Mouse (Mus musculus): Measurements from ENCODE around the gene Csrp1. TPM values are rescaled to one million over a fixed set of nuclear protein-coding genes. Genes with fewer than 3 reads are reported as not detected.
A peak's percentile ranks its signal among the peaks of the same experiment; 100 is the strongest.

The Csrp1 gene
- polyA plus RNA-seq, 1 experiment from 2014 or later = 119 TPM

DNA sequence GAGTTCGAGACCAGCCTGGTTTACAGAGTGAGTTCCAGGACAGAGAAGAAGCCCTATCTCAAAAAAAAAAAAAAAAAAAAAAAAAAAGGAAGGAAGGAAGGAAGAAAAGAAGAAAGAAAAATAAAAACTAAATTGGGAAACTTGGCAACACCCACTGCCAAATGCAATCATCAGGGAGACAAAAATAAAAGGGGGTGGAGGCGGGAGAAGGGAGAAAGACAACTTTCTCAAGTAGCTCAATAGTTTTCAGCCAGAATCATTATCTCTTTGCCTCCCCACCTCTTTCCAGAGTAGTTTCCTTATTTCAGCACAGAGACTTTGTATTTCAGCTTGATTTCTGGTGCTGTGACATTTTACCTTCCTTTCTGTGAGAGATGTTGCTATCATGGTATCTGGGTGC lies 20.0 kb upstream of the Csrp1 start:
- Histone ChIP-seq H3K27ac (replicated peaks; ENCODE audit: low read depth, low read length) (no peak overlapping the region), H3K9ac (ENCODE audit: low read depth, low read length) (no peak overlapping the region), H3K36me3 (ENCODE audit: control insufficient read depth, insufficient read depth, low read length) (no peaks in the 10 kb centered on the region), H3K9me3 (ENCODE audit: control insufficient read depth, low read length) (no peaks in the 10 kb centered on the region), H3K27me3 (replicated peaks; ENCODE audit: control insufficient read depth, insufficient read depth, low read length) (no peaks in the 10 kb centered on the region; the same call in 1 of the 2 replicates), H3K4me3 (ENCODE audit: low read depth, low read length) (no peak overlapping the region), H3K4me1 (ENCODE audit: control insufficient read depth, insufficient read depth, low read length) (peaks cover 21% of the 10 kb centered on the region), H3K4me2 (ENCODE audit: low read depth, low read length) (peak overlapping the region; percentile 68)
- WGBS = 35% methylated on average over 2 of the region's 2 CpGs
- DNase-seq (ENCODE audit: low spot score) (no peak), ATAC-seq (ENCODE audit: low read depth) (no peak)

DNA sequence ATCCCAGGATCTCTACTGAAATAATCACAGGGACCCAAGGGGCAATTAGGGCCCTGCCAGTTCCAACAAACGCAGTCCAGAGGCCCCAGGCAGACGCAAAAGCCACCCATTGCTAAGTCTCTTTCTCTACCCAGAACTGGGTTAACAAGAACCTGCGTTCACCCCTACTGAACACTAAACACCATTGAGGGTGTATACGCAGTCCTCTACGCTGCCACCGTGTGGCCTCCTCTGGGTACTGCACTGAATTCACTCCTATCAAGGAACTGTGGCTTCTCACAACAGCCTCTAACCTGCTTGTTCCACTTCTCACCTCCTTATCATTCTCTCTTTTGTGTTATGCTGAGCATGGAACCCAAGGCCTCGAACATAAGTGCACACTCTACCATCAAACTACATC lies 19.3 kb upstream of the Csrp1 start:
- Histone ChIP-seq H3K9ac (ENCODE audit: low read depth, low read length) (no peak overlapping the region), H3K4me2 (ENCODE audit: low read depth, low read length) (no peak overlapping the region), H3K9me3 (ENCODE audit: control insufficient read depth, low read length) (no peaks in the 10 kb centered on the region), H3K27me3 (replicated peaks; ENCODE audit: control insufficient read depth, insufficient read depth, low read length) (no peaks in the 10 kb centered on the region; the same call in 1 of the 2 replicates), H3K36me3 (ENCODE audit: control insufficient read depth, insufficient read depth, low read length) (no peaks in the 10 kb centered on the region), H3K4me3 (ENCODE audit: low read depth, low read length) (no peak overlapping the region), H3K27ac (replicated peaks; ENCODE audit: low read depth, low read length) (no peak overlapping the region), H3K4me1 (ENCODE audit: control insufficient read depth, insufficient read depth, low read length) (peaks cover 21% of the 10 kb centered on the region)
- 0 out of 2 replicates have a peak, but pooled peaks have one; percentile 7 for ATAC-seq (ENCODE audit: low read depth)
- 1% methylated on average over 7 of the region's 7 CpGs for WGBS
- peak; percentile 89 for DNase-seq (ENCODE audit: low spot score)

DNA sequence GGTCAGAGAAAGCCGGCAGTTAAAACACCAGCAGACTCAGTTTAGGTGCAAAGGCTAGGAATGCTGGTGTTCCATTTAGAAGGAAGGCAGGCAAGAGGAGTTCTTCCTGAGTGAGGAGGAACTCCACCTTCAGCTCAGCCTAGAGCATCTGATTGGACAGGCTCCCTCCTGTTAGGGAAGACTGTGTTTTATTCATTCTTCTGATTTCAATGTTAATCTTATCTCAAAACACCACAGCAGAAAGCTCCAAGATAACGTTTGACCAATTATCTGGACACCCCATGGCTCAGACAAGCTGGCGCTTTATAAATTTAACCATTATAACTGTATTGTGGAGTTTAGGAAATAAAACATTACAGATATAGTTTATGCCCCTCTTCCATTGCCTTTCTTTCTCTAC lies 18.5 kb upstream of the Csrp1 start:
- ATAC-seq (ENCODE audit: low read depth) (no peak), DNase-seq (ENCODE audit: low spot score) (no peak)
- WGBS = 49% methylated on average over 3 of the region's 3 CpGs
- Histone ChIP-seq H3K4me3 (ENCODE audit: low read depth, low read length) (no peak overlapping the region), H3K27ac (replicated peaks; ENCODE audit: low read depth, low read length) (no peak overlapping the region), H3K4me2 (ENCODE audit: low read depth, low read length) (no peak overlapping the region), H3K9ac (ENCODE audit: low read depth, low read length) (no peak overlapping the region), H3K9me3 (ENCODE audit: control insufficient read depth, low read length) (no peaks in the 10 kb centered on the region), H3K27me3 (replicated peaks; ENCODE audit: control insufficient read depth, insufficient read depth, low read length) (no peaks in the 10 kb centered on the region; the same call in 1 of the 2 replicates), H3K36me3 (ENCODE audit: control insufficient read depth, insufficient read depth, low read length) (no peaks in the 10 kb centered on the region), H3K4me1 (ENCODE audit: control insufficient read depth, insufficient read depth, low read length) (peaks cover 21% of the 10 kb centered on the region)

DNA sequence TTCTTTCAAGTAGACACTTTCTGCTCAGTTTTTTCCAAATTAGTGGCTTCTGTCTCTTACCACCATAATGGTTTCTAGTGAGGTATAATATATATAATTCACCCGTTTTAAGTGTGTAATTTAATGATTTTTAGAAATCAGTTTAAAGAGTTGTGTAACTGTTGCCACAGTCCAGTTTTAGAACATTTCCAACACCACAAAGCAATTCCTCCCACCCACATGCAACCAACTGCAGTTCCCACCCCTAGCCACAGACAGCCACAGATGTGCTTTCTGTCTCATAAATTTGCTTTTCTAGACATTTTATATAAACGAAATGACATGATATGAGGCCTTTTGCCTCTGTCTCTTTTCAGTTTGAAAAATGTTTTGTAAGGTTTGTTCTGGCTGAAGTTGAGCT lies 17.1 kb upstream of the Csrp1 start:
- Histone ChIP-seq H3K9me3 (ENCODE audit: control insufficient read depth, low read length) (peaks cover 4% of the 10 kb centered on the region; the same call in 1 of the 2 replicates), H3K4me3 (ENCODE audit: low read depth, low read length) (no peak overlapping the region), H3K27ac (replicated peaks; ENCODE audit: low read depth, low read length) (no peak overlapping the region), H3K4me2 (ENCODE audit: low read depth, low read length) (no peak overlapping the region), H3K36me3 (ENCODE audit: control insufficient read depth, insufficient read depth, low read length) (no peaks in the 10 kb centered on the region), H3K27me3 (replicated peaks; ENCODE audit: control insufficient read depth, insufficient read depth, low read length) (no peaks in the 10 kb centered on the region; the same call in 1 of the 2 replicates), H3K4me1 (ENCODE audit: control insufficient read depth, insufficient read depth, low read length) (peaks cover 16% of the 10 kb centered on the region), H3K9ac (ENCODE audit: low read depth, low read length) (no peak overlapping the region)
- ATAC-seq (ENCODE audit: low read depth) (no peak), DNase-seq (ENCODE audit: low spot score) (no peak)
- WGBS = 58% methylated on average over 2 of the region's 2 CpGs

DNA sequence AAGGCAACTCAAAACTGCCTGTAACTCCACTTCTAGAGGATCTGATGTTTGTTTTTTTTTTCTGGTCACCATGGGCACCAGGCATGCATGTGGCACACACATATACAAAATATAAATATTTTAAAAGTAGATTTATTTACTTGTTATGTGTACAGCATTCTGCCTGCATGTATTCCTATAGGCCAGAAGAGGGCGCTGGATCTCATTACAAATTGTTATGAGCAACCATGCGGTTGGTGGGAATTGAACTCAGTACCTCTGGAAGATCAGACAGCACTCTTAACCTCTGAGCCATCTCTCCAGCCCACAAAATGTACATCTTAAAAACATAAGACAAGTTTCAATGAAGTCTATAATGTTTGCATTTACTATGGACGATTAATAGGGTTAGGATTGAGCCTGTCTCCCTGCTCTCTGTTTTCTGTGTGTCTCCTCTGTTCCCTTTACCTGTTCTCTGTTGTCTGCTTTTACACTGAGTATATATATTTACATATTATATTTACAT lies 15.5 kb upstream of the Csrp1 start:
- Histone ChIP-seq H3K4me1 (ENCODE audit: control insufficient read depth, insufficient read depth, low read length) (no peaks in the 10 kb centered on the region), H3K36me3 (ENCODE audit: control insufficient read depth, insufficient read depth, low read length) (no peaks in the 10 kb centered on the region), H3K27ac (replicated peaks; ENCODE audit: low read depth, low read length) (no peak overlapping the region), H3K9ac (ENCODE audit: low read depth, low read length) (no peak overlapping the region), H3K27me3 (replicated peaks; ENCODE audit: control insufficient read depth, insufficient read depth, low read length) (no peaks in the 10 kb centered on the region), H3K4me2 (ENCODE audit: low read depth, low read length) (no peak overlapping the region), H3K9me3 (ENCODE audit: control insufficient read depth, low read length) (peaks cover 4% of the 10 kb centered on the region; the same call in 1 of the 2 replicates), H3K4me3 (ENCODE audit: low read depth, low read length) (no peak overlapping the region)
- WGBS = 66% methylated on average over 3 of the region's 3 CpGs
- DNase-seq (ENCODE audit: low spot score) (no peak), ATAC-seq (ENCODE audit: low read depth) (no peak)

DNA sequence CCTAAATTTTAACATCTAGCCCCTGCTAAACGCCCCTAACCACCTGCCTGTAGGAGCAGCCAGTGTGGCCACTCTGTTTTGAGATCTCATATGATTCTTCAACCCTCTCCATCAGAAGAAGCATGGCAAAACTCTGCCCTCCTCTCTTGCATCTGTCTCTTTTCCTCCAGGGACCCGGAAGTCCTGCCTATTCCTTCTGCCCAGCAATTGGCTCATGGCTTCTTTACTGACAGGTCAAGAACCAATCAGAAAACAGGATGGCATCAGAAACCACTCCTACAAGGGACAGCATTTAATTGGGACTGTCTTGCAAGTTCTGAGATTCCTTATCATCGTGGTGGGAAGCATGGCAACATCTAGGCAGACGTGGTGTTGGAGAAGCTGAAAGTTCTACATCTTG lies 11.5 kb upstream of the Csrp1 start:
- no peaks in the 10 kb centered on the region for H3K27me3 ChIP-seq (replicated peaks; ENCODE audit: control insufficient read depth, insufficient read depth, low read length)
- no peaks in the 10 kb centered on the region for H3K4me1 ChIP-seq (ENCODE audit: control insufficient read depth, insufficient read depth, low read length)
- 54% methylated on average over 4 of the region's 4 CpGs for WGBS
- DNase-seq (ENCODE audit: low spot score) = no peak
- no peak overlapping the region for H3K4me2 ChIP-seq (ENCODE audit: low read depth, low read length)
- H3K9me3 ChIP-seq (ENCODE audit: control insufficient read depth, low read length) = peaks cover 4% of the 10 kb centered on the region; the same call in 1 of the 2 replicates
- no peaks in the 10 kb centered on the region for H3K36me3 ChIP-seq (ENCODE audit: control insufficient read depth, insufficient read depth, low read length)
- no peak overlapping the region for H3K9ac ChIP-seq (ENCODE audit: low read depth, low read length)
- H3K27ac ChIP-seq (replicated peaks; ENCODE audit: low read depth, low read length) = no peak overlapping the region
- ATAC-seq (ENCODE audit: low read depth) = no peak
- H3K4me3 ChIP-seq (ENCODE audit: low read depth, low read length) = no peak overlapping the region

DNA sequence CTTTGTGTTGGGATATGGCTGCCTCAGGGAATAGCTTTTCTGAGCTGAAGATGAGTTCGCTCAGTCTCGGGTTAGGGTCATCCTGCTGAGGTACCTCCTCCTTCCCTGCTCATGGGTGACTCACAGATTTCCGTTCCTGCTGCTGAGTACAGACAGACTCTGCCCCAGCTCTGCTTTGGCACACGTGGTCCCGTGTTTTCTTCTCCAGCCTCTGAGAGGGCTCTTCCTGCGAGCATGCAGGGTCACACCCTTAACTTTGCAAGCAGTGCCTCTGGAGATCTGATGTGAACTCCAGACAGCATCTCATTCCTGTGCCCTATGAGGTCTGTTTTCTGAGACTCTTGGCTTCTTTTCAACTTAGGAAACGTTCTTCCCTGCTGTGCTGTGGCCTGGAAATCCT lies 8.7 kb upstream of the Csrp1 start:
- H3K4me2 ChIP-seq (ENCODE audit: low read depth, low read length) = no peak overlapping the region
- DNase-seq (ENCODE audit: low spot score) = peak; percentile 66
- H3K27ac ChIP-seq (replicated peaks; ENCODE audit: low read depth, low read length) = no peak overlapping the region
- H3K9ac ChIP-seq (ENCODE audit: low read depth, low read length) = no peak overlapping the region; the same call in 1 of the 2 replicates
- H3K9me3 ChIP-seq (ENCODE audit: control insufficient read depth, low read length) = peaks cover 4% of the 10 kb centered on the region; the same call in 1 of the 2 replicates
- WGBS = 32% methylated on average over 7 of the region's 7 CpGs
- H3K4me1 ChIP-seq (ENCODE audit: control insufficient read depth, insufficient read depth, low read length) = no peaks in the 10 kb centered on the region
- ATAC-seq (ENCODE audit: low read depth) = peak; percentile 68; the same call in 1 of the 2 replicates
- H3K27me3 ChIP-seq (replicated peaks; ENCODE audit: control insufficient read depth, insufficient read depth, low read length) = no peaks in the 10 kb centered on the region
- H3K4me3 ChIP-seq (ENCODE audit: low read depth, low read length) = no peak overlapping the region
- no peaks in the 10 kb centered on the region for H3K36me3 ChIP-seq (ENCODE audit: control insufficient read depth, insufficient read depth, low read length)

DNA sequence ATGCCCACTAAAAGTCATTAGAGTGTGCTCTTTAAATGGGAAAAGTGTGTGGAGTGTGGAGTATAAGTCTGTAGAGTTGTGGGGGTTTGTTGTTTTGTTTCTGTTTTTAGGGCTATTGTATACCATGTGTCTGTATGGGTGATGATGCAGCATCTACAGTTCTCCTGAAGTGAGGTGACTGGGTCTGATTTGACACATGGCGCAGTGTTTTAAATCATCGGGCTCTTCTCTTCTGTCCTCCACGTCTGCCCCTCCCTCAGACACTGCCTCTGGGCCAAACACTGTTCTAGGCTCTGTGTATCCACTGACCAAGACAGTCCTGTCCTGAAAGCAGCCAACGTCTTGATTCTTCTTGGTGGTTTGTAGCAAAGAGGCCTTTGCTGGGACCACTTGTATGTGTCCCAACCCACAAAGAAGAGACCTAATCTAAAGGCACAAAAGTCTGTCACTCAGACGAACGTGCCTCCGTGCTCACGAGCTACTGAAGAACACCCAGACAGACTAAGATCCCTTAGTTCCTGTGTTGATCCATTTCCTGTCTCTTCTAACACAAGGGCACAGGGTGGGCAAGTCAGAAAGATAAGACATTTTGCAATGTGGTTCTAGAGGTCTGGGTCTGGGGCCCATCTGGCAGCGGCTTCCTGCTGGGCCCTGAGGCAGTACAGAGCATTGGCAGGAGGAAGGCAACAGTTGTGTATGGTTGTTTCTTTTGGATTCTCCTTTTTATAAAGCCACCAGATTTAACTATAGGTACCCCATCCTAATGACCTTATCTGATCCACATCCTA lies 5.6 kb upstream of the Csrp1 start:
- H3K4me3 ChIP-seq (ENCODE audit: low read depth, low read length) = no peak overlapping the region
- 75% methylated on average over 9 of the region's 9 CpGs for WGBS
- ATAC-seq (ENCODE audit: low read depth) = no peak

More for the DNA sequence above, 5.6 kb upstream of the Csrp1 start:
- Histone ChIP-seq H3K27ac (replicated peaks; ENCODE audit: low read depth, low read length) (no peak overlapping the region), H3K9ac (ENCODE audit: low read depth, low read length) (no peak overlapping the region), H3K27me3 (replicated peaks; ENCODE audit: control insufficient read depth, insufficient read depth, low read length) (no peaks in the 10 kb centered on the region), H3K9me3 (ENCODE audit: control insufficient read depth, low read length) (no peaks in the 10 kb centered on the region), H3K4me2 (ENCODE audit: low read depth, low read length) (no peak overlapping the region), H3K36me3 (ENCODE audit: control insufficient read depth, insufficient read depth, low read length) (no peaks in the 10 kb centered on the region), H3K4me1 (ENCODE audit: control insufficient read depth, insufficient read depth, low read length) (no peaks in the 10 kb centered on the region)
- DNase-seq (ENCODE audit: low spot score) = no peak
